Mouse (Mus musculus): ENCODE data around the gene Srcin1.

The Srcin1 gene

DNA sequence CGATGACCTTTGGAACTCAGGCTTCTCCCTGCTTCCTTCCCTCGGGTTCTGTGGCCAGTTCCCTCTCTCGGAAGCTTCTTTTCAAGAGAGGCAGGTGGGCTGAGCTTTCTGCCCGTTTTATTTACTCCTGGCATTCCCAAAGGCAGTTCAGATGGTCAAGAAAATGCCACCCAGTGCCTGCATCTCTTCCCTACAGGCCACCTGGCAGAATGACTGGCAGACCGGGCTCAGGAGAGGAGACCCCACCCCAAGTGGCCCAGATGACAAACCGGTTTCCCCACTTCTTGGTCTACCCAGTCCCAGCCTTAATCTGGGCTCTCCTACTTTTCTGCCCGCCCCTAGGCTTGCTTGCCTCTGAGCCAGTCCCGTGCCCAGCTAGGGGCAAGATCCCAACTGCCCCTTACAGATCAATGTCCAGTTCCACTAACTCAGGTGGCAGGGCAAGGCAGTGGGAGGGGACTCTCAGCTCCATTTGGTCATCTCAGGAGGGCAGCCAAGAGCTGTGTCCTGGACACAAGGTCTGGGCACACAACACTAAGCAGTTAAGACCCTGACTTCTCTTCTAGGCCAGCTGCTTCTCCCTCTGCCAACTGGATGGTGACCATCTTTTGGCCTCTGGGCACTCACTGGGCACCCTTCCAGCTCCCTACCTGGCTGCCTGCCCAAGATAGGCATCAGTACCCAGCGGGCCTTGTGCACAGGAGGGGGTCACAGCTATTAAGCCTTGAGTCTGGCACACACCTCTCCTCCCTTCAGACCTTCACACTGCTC, at the start of gene Srcin1:
Srcin1 (minus strand) TSS at position 51 of the 771 bp plus-strand sequence.
- DNase-seq (ENCODE audit: inconsistent age in 2 of 2, low spot score in 1 of 2), result peak; percentile 89 to 98

DNA sequence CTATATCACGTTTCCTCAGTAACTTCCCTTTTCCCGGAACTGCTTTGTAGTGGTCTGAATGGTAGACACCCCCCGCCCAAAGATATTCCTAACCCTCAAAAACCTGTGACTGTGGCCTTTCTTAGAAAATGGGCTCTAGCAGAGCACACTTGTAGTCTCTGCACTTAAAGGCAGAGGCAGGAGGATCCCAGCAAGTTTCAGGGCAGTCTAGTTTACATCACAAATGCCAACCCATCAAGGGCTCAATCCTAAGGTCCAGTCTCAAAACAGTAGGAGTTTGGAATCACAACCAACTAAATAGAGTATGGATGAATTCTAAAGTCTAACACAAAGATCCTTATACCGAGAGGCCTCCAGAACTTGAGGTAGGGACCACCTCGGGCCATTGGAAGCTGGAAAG, 49.6 kb upstream of the Srcin1 start:
- no peak for DNase-seq (ENCODE audit: inconsistent age in 2 of 2, low spot score in 1 of 2)

DNA sequence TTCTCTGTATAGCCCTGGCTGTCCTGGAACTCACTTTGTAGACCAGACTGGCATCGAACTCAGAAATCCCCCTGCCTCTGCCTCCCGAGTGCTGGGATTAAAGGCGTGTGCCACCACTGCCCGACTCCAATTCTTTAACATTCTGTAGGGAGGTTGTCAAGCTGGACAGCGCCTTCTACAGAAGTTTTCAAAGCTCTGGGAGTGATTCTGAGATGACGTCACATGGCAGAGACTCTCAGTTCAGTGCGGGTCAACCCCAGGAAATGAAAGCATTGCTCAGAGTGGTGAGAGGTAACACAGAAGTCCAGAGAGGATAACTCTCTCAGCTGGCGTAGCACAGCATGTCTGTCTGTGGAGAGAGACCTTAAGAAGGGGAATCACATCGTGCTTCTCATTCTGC, 47.2 kb upstream of the Srcin1 start:
- no peak for DNase-seq (ENCODE audit: inconsistent age in 2 of 2, low spot score in 1 of 2)

DNA sequence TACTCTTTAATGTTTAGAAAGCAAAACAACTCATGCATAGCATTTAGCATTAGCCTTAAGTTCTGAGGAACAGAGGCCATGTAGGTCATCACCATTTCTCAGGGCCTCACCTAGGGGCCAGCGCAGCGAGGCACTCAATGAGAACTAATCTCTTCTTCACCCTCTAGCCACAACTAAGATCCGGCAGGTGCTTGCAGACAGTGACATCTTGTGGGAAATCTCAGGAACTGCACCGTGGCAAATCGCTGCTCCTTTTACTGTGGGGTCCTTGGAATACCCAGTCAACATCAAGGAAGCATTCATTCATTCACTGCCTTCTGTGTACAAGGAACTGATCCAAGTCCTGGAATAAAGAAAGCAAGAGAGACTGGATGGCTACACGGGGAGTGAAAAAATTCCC, 46.5 kb upstream of the Srcin1 start:
- peak; percentile 72 to 90 for DNase-seq (ENCODE audit: inconsistent age in 2 of 2, low spot score in 1 of 2)

DNA sequence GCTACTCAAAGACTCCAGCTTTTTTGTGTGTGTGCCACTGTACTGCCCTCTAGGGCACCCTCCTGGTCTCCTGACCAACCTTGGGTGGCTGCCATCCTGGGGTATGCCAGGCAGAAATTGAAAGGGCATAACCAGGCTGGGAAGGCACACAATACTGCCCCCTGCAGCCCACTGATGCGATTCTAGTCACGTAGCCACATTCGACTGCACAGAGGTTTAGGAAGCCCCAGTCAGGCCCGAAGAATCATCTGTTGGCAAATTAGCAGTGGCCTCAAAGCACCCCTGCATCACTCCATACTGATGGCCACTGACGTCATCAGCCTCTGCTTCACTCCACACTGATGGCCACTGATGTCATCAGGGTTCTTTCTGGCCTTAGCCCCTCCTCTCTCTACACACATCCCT, 43.4 kb upstream of the Srcin1 start:
- DNase-seq (ENCODE audit: inconsistent age in 2 of 2, low spot score in 1 of 2), result peak; percentile 80 to 90

DNA sequence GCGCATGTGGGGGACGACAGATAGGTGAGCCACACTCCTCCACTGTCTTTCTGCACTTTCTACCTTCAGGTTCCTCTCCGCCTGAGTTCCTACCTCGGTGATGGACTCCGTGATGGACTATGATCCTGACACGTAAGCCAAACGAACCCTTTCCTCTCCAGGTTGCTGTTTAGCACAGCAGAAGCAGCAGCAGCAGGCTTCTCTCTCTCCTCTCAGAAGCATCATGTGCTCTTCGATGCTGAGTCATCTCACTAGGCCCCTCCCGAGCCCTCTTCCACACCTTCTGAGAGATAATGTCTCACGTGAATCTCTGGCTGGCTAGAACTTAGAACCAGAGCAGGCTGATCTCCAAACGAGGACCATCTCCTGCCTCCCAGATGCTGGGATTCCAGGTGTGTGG, 42.4 kb upstream of the Srcin1 start:
- DNase-seq (ENCODE audit: inconsistent age in 2 of 2, low spot score in 1 of 2), result no peak

DNA sequence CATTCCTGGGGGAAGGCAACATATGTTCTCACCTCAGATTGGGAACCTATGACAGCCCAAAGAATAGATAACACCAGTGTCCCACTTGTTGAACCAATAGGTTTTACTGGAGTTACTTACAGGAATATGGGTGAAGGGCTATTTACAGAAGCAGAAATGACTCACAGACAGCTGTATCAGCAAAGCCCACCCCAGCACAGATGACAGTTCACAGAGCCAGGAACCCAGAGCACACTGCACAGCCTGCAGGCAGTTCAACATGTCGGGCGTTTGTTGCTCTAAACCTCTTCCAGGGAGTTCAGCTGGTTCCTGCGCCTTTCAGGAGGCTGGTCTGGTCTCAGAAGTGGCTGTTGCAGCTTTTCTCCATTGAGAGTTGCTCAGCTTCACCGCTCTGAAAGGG, 39.3 kb upstream of the Srcin1 start:
- no peak for DNase-seq (ENCODE audit: inconsistent age in 2 of 2, low spot score in 1 of 2)

DNA sequence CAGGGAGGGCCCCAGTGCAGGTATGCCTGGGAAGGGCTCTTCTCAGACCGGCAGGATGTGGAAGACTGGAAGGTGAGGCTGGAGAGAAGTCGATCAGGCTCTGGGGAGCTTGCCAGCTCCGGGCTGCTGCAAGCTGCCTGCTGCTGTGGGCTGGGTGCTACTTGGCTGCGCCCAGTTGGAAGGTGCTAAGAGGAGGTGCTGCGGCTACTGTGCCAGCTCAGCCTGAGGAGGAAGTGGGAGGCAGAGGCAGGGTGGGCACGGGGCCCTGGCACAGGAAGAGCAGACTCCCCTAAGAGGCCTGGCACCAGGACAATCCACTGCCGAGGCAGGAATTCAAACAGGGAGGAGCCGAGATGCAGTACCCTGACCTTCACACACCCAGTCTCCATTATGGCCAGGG, 35.1 kb upstream of the Srcin1 start:
- DNase-seq (ENCODE audit: inconsistent age in 2 of 2, low spot score in 1 of 2), result no peak

DNA sequence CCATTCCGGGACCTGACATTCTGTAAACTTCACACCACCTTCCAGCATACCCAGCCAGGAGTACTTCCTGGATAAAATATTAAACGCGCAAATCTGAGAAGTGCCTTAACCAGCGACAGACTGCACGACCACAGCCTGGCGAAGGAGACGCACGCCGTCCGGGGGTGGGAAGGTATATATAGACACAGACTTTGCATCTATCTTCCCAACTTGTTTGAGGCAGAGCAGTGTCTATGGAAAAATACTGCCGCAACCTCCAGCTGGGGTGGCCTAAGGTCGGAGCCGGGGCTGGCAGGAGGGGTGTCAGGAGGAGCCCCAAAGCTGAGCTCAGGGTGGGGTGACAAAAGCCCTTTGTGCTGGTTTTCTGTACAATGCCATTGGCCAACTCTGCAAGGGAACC, 33.8 kb upstream of the Srcin1 start:
- no peak for DNase-seq (ENCODE audit: inconsistent age in 2 of 2, low spot score in 1 of 2)

DNA sequence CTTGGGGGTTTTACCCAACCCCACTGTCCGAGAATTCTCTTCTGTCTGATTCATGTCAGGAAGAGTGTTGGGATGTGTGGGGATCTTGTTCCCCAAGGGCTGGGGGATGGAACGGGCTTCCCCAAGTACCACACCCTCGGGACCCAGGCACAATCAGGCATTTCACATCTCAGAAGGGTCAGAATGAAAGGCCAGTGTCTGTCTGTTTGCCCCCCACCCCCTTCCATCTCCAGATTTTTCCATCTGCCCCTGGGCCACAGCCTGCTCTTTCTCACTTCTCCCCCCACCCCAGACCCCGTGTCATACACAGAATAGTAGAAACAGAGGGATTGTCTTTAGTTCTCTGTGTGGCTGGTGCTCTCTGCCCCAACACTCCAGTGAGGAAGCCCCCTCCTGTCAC, 32.9 kb upstream of the Srcin1 start:
- DNase-seq (ENCODE audit: inconsistent age in 2 of 2, low spot score in 1 of 2), result no peak

DNA sequence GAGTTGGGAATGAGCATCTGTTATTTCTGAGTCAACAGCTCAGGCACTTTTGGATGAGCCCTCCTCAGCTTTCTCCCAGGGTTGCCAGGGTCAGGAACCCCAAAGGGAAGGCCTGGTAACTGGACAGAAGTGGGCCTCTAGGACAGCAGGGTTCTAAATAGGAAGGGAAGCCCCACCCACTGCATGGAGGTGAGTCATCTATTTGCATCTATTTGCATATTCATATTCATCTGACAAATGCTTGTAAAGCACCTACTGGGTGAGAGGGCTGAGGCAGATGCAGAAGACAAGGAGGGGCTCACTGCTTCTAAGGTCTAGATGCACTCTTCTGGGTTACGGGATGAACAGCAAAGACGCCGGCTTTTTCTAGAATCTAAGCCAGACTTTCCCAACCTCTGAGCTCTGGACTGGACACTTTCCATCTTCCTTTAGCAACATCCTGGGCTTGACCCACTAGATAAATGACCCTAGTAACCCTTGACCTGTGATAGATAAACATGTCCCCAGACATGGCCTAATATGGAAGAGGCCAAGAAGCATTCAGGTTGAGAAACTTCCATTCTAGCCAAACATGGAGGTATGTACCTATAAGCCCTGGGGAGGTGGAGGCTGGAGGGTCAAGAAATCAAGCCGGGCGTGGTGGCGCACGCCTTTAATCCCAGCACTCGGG, 31.2 kb upstream of the Srcin1 start:
- no peak for DNase-seq (ENCODE audit: inconsistent age in 2 of 2, low spot score in 1 of 2)

DNA sequence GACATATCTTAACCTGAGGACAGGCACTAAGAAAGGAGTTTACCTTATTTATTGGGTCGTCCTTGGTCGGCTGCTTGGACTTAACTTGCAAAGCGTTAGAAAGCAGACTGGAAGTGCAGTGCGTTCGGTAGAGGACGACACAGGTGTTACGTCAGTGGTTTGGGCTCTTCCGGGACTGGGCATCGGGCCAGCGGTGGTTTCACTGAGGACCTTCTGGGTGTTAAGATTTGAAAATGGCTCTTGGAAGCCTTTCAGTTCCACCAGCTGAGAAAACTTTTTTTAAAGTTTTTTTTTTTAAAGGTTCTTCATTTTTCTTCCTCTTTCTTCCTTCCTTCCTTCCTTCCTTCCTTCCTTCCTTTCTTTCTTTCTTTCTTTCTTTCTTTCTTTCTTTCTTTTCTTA, 27.9 kb upstream of the Srcin1 start:
- DNase-seq (ENCODE audit: inconsistent age in 2 of 2, low spot score in 1 of 2), result peak; percentile 74 to 83

DNA sequence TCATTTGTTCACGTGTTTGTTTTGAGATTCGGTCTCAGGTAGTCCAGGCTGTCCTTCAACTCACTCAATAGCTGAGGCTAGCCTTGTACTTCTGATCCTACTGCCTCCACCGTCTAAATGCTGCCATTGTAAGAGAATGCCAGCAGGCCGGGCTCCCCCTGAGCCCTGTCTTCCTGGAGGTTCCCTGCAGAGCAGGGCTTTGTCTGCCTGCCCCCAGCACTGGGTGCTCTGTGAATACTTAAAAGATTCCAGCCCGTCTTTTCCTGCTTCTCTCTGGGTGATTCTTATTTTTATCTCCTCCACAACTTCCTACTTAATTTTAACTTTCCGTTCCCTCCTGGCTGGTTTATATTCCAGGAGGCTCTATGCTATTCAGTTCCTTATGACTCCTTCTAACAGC, 26.2 kb upstream of the Srcin1 start:
- DNase-seq (ENCODE audit: inconsistent age in 2 of 2, low spot score in 1 of 2), result no peak

DNA sequence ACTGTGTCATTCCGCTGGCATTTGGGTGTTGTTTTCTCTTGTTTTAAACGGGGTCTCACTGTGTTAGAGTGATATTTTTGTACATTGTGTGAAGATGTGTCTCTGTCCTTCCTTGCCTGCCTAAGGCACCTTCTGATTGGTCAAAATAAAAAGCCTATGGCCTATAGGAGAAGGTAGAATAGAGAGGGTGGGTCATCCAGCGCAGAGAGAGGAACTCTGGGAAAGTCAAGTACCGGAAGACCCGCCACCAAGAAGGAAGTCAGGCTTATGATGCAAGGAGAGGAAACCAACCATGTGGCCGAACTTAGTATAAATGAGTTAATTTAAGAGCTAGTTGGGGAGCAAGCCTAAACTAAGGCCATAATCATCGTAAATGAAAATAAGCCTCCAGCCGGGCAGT, 23.1 kb upstream of the Srcin1 start:
- no peak for DNase-seq (ENCODE audit: inconsistent age in 2 of 2, low spot score in 1 of 2)

DNA sequence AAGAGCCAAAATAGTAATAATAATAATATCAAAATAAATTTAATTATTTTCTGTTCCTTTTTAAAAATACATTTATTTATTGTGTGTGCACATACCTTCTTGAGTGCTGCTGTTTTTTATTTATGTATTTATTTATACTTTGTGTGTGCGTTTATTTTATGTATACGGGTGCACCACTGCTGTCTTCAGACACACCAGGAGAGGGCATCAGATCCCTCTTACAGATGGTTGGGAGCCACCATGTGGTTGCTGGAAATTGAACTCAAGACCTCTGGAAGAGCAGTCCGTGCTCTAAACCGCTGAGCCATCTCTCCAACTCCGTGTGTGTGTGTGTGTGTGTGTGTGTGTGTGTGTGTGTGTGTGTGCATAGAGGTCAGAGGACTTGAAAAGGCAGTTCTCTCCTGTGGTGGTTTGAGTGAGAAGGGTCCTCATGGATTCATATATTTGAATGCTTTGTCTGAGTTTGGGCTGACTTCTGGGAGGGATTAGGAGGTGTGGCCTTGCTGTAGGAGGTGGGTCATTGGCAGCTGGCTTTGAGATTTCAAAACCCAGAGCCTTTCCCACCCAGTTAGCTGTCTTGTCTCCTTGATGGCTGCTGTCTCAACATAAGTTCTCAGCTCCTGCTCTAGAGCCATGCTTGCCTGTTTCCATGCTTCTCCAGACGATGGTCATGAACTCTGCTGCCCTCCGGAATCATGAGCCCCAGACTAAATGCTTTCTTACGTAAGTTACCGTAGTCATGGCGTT, 22.1 kb upstream of the Srcin1 start:
- no peak for DNase-seq (ENCODE audit: inconsistent age in 2 of 2, low spot score in 1 of 2)

DNA sequence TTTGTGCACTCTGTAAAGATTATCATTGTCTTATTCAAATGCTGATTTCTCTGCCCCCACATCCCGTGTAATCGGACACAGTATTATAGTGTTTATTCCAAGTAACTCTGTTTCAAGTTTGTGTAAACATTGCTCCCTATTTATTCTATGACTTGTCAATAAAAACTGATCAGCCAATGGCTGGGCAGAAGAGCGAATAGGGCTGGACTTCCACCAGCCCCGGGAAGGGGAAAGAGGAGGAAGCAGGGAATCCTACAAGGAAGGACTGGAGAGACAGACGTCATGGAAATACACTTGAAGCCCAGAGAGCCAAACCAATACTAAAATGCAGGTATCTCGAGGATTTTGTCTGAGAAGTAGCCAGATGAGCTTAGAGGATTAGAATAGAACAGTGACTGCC, 18.1 kb upstream of the Srcin1 start:
- peak in 1 of 2 experiments; percentile 43 for DNase-seq (ENCODE audit: inconsistent age in 2 of 2, low spot score in 1 of 2)

DNA sequence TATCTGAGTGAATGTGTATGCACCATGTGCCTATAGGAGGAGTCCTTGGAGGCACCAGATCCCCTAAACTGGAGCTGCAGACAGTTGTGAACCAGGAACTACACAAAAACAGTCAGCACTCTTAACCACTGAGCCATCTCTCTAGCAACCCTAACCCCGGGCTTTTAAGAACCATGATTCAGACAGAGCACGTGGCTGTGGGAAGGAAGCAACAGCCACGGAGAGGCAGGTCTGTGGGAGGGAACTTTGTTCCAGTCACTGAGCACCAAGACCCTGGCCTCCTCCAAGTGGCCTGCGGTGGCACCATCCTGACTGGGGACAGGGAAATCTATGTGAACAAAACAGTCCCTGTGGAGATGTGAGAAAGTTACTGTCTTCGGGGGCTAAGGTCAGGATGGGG, 15.9 kb upstream of the Srcin1 start:
- no peak for DNase-seq (ENCODE audit: inconsistent age in 2 of 2, low spot score in 1 of 2)

DNA sequence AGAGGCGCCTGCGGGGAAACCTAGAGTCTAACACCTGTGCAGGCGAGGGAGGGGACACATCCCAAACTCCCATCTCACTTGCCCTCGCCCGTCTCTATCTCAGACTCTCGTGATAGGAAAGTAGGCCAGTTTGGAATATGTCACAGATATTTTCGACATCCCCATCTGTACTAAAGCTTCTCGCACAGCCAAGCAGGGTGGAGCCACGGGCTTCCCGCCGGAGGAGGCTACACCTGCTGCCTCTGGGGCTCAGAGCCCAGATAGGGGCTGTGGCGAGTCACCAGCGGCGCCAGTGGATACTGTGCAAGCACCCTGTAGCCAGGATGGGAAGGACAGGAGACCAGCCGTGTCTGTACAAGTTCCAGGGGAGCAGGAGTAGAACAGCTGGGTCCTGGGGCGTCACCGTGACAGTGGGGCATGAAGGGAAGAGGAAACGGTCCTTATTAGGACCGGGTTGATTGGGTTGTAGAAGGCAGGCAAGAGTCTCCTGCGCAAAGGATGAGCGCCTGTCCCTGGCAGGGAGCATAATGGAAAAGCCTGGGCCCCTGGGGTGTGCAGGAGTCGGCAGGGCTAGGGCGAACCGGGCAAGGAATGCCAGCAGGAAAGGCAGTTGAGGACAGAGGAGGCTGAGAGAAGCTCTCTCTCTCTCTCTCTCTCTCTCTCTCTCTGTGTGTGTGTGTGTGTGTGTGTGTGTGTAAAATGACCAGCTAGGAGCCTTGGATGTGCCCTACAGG, 14.4 kb upstream of the Srcin1 start:
- DNase-seq (ENCODE audit: inconsistent age in 2 of 2, low spot score in 1 of 2), result no peak

DNA sequence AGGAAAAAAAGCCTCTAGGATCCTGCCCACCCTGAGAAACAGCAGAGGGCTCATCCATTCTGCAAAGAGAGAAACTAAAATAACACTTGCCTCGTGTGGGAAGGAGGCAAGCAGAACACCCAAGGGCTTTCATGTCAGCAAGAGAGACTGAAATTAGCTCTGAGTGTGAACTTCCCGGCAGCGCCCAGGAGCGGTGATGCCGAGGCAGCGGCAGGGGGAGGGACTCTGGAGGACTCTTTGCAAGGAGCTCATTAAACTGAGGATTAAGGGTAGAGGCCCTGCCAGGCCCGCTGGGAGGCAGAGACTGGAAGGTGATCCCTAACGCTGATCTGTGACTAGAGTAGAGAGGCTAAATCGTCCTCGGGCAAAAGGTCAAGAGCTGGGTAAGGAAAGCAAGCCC, 13.2 kb upstream of the Srcin1 start:
- no peak for DNase-seq (ENCODE audit: inconsistent age in 2 of 2, low spot score in 1 of 2)

DNA sequence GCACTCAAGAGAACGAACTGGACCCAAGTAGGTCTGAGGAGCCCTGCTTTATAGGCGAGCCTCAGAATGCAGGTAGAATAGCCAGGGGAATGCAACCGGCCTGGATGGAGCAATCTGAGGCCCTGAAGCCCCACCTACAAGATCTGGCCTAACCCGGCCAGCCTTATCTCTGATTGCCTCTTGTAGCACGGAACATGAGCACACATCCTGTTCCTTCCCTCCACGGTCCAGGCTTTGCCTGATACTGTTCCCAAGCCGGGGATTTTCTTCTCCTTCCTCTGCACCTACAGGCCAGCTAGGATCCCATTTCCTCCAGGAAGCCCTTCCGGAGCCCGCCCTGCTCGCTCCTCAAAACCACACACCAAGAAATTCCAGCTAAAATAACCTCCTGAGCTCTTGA, 9.9 kb upstream of the Srcin1 start:
- no peak for DNase-seq (ENCODE audit: inconsistent age in 2 of 2, low spot score in 1 of 2)

DNA sequence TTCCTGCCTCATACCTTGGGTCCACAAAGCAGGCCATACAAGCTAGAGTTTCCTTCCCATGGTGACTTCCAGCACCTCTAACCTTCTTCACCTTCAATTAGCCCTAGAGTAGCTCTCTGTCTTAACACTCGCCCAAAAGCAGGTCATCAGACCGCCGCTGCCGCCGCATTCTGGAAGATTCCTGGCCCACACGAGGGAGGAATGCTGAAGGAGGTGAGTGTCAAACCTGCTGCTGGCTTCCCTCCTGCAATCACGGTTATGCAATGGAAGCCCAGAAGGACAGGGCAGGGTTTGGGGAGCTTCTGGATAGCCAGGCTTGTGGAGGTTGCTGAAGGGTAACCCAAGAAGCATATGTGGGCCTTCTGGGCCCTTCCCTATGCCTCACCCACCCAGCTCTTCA, 8.5 kb upstream of the Srcin1 start:
- no peak for DNase-seq (ENCODE audit: inconsistent age in 2 of 2, low spot score in 1 of 2)

Measured in adrenal gland, adult (tissue).